Mouse (Mus musculus): ENCODE data around the gene Hoxa6. TPM values are rescaled to one million over a fixed set of nuclear protein-coding genes. Genes with fewer than 3 reads are reported as not detected.

The Hoxa6 gene
- polyA plus RNA-seq, 1 experiment from 2014 or later: 20.3 TPM

DNA sequence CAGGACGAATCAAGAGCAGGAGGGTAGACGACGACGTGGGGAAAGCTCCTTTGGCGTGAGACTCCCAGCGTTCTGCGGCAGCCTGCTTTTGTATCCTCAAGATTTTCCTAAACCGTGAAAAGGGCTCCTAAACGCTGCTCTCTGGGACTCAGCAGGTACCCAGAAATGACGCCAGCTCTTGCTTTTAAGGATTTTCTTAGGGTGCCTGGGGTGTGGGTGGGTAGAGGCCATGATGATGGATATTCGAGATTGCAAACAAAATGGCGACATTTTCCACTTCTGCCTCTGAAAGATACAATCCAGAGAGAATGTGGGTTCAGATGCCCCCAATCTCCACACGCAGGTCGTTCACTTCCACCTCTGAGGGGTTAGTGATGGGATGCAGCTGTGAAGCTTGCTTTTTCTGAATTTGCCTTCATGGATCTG is 40.8 kb downstream of the Hoxa6 start:
- Histone ChIP-seq H3K4me1 (replicated peaks) (peaks cover 99% of the 10 kb centered on the region), H3K27me3 (no peaks in the 10 kb centered on the region), H3K9ac (peak overlapping the region; percentile 92), H3K27ac (replicated peaks) (peak overlapping the region; percentile 99), H3K36me3 (peaks cover 23% of the 10 kb centered on the region), H3K4me3 (peak overlapping the region; percentile 89), H3K4me2 (peak overlapping the region; percentile 75), H3K9me3 (no peaks in the 10 kb centered on the region)
- WGBS: 6% methylated on average over 14 of the region's 14 CpGs
- ATAC-seq (ENCODE audit: low read depth): no peak

DNA sequence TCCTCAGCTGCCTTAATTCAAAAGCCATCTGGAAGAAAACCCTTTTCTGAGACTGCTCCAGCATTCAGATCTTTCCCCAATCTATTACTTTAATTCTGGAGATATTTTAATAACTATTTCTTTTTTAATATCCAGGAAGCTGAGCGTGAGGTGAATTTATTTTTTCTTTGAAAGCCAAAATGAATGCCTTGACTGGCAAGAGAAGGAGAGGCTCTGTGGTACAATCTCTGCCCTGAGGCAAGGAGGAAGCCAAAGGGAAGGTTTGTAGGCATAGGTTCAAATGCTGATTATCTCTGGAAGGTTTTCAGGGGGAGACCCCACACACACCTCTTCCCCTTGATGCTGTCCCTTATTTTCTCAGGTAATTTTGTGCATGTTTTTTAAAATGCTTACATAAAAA is 41.3 kb downstream of the Hoxa6 start:
- no peaks in the 10 kb centered on the region for H3K27me3 ChIP-seq
- peak overlapping the region; percentile 75 for H3K4me2 ChIP-seq
- H3K9ac ChIP-seq: peak overlapping the region; percentile 92
- peaks cover 21% of the 10 kb centered on the region for H3K36me3 ChIP-seq
- H3K4me1 ChIP-seq (replicated peaks): peaks cover 99% of the 10 kb centered on the region
- peak overlapping the region; percentile 89 for H3K4me3 ChIP-seq
- H3K27ac ChIP-seq (replicated peaks): peak overlapping the region; percentile 99
- WGBS: 30% methylated on average over 1 of the region's 1 CpGs
- no peaks in the 10 kb centered on the region for H3K9me3 ChIP-seq
- no peak for ATAC-seq (ENCODE audit: low read depth)

DNA sequence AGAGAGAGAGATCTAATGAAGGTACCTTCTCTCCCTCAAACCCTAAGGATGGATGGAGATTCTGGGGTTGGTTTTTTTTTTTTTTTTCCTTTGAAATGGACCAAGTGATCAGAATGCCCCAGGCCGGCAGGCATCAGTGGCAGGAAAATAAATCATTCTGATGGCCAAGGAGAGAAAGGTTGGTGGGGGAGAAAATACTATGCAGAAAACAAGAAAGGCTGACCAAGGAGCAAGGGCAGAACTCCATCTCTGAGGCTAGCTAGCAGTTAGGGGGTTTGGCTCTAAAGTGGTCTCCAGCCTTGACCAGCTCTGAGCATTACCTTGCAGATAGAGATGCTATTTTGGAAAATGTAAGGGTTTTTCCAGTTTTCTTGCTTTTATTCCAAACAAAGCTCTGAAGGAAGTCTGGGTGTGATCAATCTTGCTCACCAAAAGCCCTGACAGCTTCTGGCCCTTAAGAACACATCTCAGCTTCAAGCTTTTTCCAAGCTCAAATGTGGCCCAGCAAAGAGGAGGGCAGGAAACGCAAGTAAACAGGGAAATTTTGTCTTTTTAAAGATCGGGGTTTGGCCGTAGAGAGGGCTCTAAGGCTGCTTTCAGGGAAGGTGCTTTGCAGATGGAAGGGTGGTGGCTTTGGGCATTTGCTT is 42.0 kb downstream of the Hoxa6 start:
- peak overlapping the region; percentile 92 for H3K9ac ChIP-seq
- ATAC-seq (ENCODE audit: low read depth): no peak
- no peaks in the 10 kb centered on the region for H3K27me3 ChIP-seq

DNA sequence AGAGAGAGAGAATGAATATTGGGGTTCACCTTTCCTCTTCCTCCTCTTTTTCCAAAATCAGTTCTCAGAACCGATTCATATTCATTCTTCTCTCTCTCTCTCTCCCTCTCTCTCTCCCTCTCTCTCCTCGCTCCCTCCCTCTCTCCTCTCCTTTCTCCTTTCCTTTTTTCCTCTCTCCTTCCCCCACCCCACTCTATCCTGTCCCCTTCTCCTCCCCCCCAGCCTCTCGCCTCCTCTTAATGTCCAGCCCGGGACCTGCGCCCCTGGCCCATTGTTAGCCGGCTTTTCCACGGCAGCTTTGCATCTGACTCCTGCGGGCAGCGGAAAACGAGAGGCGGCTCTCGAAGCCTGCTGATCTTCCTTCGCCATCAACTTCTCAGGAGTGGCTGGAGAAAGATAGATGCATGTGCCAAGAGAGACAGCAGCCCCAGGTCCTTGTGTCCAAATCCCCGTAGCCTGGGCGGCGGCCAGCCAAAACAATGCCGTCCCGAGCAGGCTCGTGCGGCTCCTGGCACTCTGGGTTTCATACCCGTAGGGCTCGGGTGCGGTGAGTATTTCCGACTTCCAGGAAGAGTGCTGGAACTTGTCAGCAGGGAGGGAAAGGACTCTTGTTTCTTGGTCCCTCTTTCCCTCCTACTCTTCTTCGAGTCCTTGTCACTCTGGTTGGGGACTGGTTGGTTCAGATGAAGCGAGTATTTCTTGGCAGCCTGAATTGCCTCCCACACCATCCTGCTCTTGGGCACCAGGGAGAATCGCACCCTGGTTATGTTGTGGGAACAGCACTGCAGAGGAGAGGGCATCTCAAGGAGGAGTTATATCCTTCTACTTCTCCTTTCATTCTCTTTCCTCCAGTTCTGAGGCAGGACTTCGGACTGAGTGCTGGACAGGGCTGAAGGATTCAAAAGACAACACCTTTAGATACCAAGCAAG is 42.8 kb downstream of the Hoxa6 start:
- 1% methylated on average over 28 of the region's 28 CpGs for WGBS
- H3K4me3 ChIP-seq: peak overlapping the region; percentile 89
- H3K4me1 ChIP-seq (replicated peaks): peaks cover 98% of the 10 kb centered on the region
- H3K9ac ChIP-seq: peak overlapping the region; percentile 92
- peaks cover 8% of the 10 kb centered on the region for H3K36me3 ChIP-seq
- no peaks in the 10 kb centered on the region for H3K9me3 ChIP-seq
- peak overlapping the region; percentile 75 for H3K4me2 ChIP-seq
- ATAC-seq (ENCODE audit: low read depth): no peak
- no peaks in the 10 kb centered on the region for H3K27me3 ChIP-seq
- peak overlapping the region; percentile 99 for H3K27ac ChIP-seq (replicated peaks)

More for the DNA sequence above, 42.0 kb downstream of the Hoxa6 start:
- H3K27ac ChIP-seq (replicated peaks): peak overlapping the region; percentile 99
- WGBS: 11% methylated on average over 4 of the region's 4 CpGs
- peak overlapping the region; percentile 75 for H3K4me2 ChIP-seq
- no peaks in the 10 kb centered on the region for H3K9me3 ChIP-seq
- H3K36me3 ChIP-seq: peaks cover 15% of the 10 kb centered on the region
- peaks cover 99% of the 10 kb centered on the region for H3K4me1 ChIP-seq (replicated peaks)
- peak overlapping the region; percentile 89 for H3K4me3 ChIP-seq

DNA sequence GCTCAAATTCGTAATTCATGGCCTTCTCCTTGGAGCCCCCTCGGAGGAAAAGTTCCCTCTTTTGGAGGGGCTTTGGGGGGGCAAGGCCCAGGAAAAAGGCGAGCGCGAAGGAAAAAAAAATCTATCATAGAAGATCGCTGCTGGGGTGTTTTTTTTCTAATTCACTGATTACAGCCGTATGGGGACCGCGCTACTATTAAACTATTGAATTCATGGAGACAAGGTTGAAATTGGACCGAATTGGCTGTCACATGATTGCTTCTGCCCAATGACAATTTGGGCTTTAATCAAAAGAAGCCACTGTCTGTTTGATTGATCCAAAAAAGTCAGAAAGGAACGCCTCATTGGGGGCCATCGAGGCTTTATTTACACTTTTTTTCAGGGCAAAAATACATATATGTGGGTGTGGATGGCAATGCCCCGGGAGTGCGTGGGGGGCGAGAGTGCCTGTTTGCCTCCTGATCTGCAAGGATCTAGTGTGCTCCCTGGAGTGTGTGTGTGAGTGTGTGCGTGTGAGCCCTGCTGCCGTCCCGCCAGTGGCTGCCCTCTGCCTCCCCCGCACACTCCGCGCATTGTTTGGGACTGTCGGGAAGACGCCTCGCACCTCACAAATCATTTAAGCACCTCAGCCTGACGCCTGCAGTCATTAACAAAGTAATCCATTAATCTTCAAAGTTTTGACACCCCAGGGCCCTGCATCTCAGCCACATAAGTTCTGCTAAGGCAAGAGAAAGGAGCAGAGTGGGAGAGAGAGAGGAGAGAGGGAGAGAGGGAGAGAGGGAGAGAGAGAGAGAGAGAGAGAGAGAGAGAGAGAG is 43.7 kb downstream of the Hoxa6 start, which contains the start of gene Hoxa2:
Gene Hoxa2, minus strand, starts transcription at position 206 of the 815 bp plus-strand sequence.
- H3K4me1 ChIP-seq (replicated peaks): peaks cover 98% of the 10 kb centered on the region
- WGBS: under 1% methylated on average over 25 of the region's 25 CpGs
- peak; percentile 49 for ATAC-seq (ENCODE audit: low read depth)

DNA sequence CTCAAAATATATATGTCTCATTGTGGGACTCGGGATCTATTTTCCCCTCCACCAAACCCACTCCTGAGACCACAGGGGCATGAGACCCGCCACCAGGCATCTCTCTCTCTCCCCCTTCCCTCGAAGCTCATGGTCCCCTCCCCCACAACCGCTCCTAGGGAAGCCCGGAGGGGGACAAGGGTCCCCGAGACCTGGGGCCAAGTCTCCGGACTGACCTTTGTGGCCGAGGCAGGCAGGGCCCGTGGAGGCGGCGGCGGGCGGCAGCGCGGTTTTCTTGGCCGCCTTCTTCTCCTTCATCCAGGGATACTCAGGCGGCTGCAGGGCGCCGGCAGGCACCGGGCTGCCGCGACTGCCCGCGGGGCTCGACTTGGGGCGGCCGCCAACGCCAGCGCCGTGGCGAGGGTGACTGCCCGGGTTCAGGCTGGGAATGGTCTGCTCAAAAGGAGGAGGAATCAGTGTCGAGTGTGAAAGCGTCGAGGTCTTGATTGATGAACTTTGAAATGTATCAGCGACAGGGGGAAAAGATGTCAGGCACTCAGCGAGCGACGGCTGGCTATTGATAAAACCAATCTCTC is 44.4 kb downstream of the Hoxa6 start:
- H3K9me3 ChIP-seq: no peaks in the 10 kb centered on the region
- H3K4me1 ChIP-seq (replicated peaks): peaks cover 98% of the 10 kb centered on the region
- H3K27ac ChIP-seq (replicated peaks): peak overlapping the region; percentile 99
- peak overlapping the region; percentile 92 for H3K9ac ChIP-seq
- H3K27me3 ChIP-seq: no peaks in the 10 kb centered on the region
- H3K36me3 ChIP-seq: no peaks in the 10 kb centered on the region
- peak overlapping the region; percentile 89 for H3K4me3 ChIP-seq
- WGBS: under 1% methylated on average over 39 of the region's 39 CpGs
- peak overlapping the region; percentile 75 for H3K4me2 ChIP-seq
- ATAC-seq (ENCODE audit: low read depth): no peak

More for the DNA sequence above, 43.7 kb downstream of the Hoxa6 start, which contains the start of gene Hoxa2:
- Histone ChIP-seq H3K4me3 (peak within 1 kb of the TSS; percentile 89), H3K4me2 (peak within 1 kb of the TSS; percentile 75), H3K9me3 (no peaks in the 10 kb centered on the region), H3K27me3 (no peaks in the 10 kb centered on the region), H3K27ac (replicated peaks) (peak within 1 kb of the TSS; percentile 99), H3K9ac (peak within 1 kb of the TSS; percentile 92), H3K36me3 (peaks cover 1% of the 10 kb centered on the region)

DNA sequence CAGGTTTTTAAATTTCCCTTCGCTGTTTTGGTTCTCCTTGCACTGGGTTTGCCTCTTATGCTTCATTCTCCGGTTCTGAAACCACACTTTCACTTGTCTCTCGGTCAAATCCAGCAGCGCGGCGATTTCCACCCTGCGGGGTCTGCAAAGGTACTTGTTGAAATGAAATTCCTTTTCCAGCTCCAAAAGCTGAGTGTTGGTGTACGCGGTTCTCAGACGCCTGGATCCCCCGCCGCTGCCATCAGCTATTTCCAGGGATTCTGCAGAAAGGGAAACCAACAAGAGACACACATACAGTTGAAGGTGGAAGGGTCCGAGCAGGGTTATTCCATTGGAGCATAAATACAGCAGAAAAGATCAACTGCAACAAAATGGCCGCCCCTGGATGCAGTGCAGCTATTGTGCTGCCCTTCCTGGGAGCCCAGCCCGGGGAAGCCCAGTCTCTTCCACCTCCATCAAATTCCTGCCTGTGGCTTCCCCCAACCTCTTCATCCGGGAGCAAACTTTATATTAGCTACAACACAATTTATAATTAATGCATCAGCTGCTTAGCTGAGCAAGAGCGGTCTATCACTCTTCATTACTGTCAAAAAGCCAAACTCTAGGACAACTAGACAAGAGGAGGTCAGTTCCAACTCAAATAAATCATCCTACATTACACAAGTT is 45.0 kb downstream of the Hoxa6 start:
- no peak for ATAC-seq (ENCODE audit: low read depth)
- peak overlapping the region; percentile 92 for H3K9ac ChIP-seq
- 3% methylated on average over 17 of the region's 17 CpGs for WGBS
- no peaks in the 10 kb centered on the region for H3K36me3 ChIP-seq
- H3K27me3 ChIP-seq: no peaks in the 10 kb centered on the region
- H3K9me3 ChIP-seq: no peaks in the 10 kb centered on the region
- peaks cover 95% of the 10 kb centered on the region for H3K4me1 ChIP-seq (replicated peaks)
- peak overlapping the region; percentile 89 for H3K4me3 ChIP-seq
- H3K27ac ChIP-seq (replicated peaks): peak overlapping the region; percentile 99
- peak overlapping the region; percentile 75 for H3K4me2 ChIP-seq

DNA sequence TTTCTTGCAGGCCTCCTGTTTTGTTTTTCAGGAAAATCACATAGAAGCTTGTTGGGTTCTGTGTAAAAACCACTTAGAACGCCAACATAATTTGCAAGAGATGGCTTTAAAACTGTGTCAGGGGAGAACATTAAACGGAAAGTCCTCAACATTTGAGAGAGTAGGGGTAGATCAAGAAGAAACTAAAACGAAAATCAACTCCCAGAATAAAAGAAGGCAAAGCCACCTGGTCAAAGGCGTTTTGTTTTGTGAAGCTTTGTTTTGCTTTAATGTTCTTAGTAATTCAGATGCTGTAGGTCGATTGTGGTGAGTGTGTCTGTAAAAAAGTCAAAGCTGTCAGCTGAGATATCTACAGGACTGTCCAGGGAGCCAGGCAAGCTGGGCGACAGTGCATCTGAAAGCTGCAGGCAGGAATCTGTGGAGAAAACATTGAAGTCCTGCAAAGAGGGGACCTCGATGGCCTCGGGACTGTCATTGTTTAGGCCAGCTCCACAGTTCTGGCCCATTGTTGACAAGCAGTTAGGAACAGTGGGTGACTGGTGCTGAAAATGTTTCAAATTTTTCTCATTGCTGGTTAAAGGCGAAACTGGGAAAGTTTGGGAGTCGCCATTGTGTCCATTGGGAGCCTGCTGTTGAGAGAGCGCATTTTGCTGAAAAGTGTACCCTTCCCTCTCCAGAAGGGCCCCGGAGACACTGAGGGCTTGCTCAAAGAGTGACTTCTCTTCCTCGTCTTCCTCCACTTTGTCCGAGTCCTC is 45.7 kb downstream of the Hoxa6 start:
- 3% methylated on average over 14 of the region's 14 CpGs for WGBS
- peak overlapping the region; percentile 75 for H3K4me2 ChIP-seq
- H3K27ac ChIP-seq (replicated peaks): peak overlapping the region; percentile 99
- H3K4me3 ChIP-seq: peak overlapping the region; percentile 89
- H3K36me3 ChIP-seq: no peaks in the 10 kb centered on the region
- peaks cover 91% of the 10 kb centered on the region for H3K4me1 ChIP-seq (replicated peaks)
- H3K27me3 ChIP-seq: no peaks in the 10 kb centered on the region
- no peaks in the 10 kb centered on the region for H3K9me3 ChIP-seq
- H3K9ac ChIP-seq: peak overlapping the region; percentile 92
- ATAC-seq (ENCODE audit: low read depth): no peak

DNA sequence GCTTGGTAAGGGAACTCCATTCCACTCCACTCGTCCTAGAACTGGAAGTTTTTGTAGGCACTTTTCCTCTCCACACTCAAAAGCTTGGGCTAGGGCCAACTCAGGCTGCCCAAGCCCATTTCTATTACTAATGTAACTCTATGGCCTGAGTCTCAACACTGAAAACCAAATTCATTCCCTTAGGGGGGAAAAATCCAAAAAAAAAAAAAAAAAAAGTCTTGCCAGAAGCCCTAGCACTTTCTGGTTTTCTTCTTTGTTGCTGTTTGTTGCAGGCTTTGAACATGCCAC is 46.5 kb downstream of the Hoxa6 start:
- Histone ChIP-seq H3K4me2 (peak overlapping the region; percentile 75), H3K9me3 (no peaks in the 10 kb centered on the region), H3K36me3 (no peaks in the 10 kb centered on the region), H3K4me1 (replicated peaks) (peaks cover 91% of the 10 kb centered on the region), H3K4me3 (peak overlapping the region; percentile 89), H3K27me3 (no peaks in the 10 kb centered on the region), H3K9ac (peak overlapping the region; percentile 92), H3K27ac (replicated peaks) (peak overlapping the region; percentile 99)
- ATAC-seq (ENCODE audit: low read depth): no peak
- 12% methylated on average over 1 of the region's 1 CpGs for WGBS

DNA sequence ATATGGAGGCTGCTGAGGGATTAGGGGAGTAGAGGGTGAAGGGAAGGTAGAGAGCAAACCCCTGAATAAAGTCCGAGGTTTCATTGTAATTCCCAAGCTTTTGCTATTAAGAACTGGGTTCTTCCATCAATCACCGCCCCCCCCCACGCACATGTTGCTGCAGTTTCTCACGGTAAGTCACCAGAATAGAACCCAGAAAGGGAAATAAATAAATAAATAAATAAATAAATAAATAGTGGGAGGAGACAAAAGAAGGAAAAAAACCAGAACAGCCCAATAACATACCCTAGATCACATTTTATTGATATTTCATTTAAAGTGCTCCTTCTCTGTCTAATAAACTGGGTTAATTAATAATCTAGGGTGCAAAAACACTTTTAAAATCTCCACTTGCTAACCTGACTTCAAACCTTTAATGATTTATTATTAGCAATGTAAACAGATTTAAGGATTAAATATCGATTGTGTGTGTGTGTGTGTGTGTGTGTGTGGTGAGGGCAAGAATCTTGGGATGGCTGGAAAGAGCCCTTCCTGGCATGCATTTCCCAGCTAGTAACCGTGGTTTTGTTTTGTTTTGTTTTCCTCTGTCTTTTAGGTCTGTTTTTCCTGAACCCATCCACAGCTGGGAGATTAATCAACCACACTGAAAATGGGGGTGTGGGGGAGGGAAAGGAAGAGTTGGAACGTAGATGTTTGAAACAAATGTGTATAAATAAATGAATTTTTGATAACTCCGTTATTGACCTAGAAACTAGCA is 47.0 kb downstream of the Hoxa6 start:
- H3K36me3 ChIP-seq: no peaks in the 10 kb centered on the region
- ATAC-seq (ENCODE audit: low read depth): no peak
- WGBS: 4% methylated on average over 8 of the region's 8 CpGs
- peak overlapping the region; percentile 75 for H3K4me2 ChIP-seq
- H3K27me3 ChIP-seq: peaks cover 3% of the 10 kb centered on the region; the same call in 1 of the 2 replicates
- peak overlapping the region; percentile 89 for H3K4me3 ChIP-seq
- no peaks in the 10 kb centered on the region for H3K9me3 ChIP-seq
- H3K27ac ChIP-seq (replicated peaks): peak overlapping the region; percentile 99
- peaks cover 91% of the 10 kb centered on the region for H3K4me1 ChIP-seq (replicated peaks)
- H3K9ac ChIP-seq: peak overlapping the region; percentile 92

All from neural tube, embryonic 13.5 days (tissue).